Mouse (Mus musculus) embryonic facial prominence, embryonic 11.5 days (tissue): Measurements from ENCODE around the gene D930048N14Rik. TPM values are rescaled to one million over a fixed set of nuclear protein-coding genes. Genes with fewer than 3 reads are reported as not detected.

Experiments
- ATAC-seq: fragments of 200-750 bp; cut with Nextera tagmentation; replicated peaks from 2 replicates; pipeline ENCODE4 v1.8.0; 2017; ENCODE audit warnings: low read depth; ENCODE audit not compliant: insufficient number of reproducible peaks, low FRiP score, low TSS enrichment
- DNase-seq: peaks from one replicate; pipeline ENCODE4 v3.0.0-alpha.2; 2015; ENCODE audit warnings: low spot score
- H3K27ac ChIP-seq: fragments of 300-500 bp; sonication (generic); replicated peaks from 2 replicates; pipeline ENCODE4 v1.5.1; 2014; ENCODE audit warnings: mild to moderate bottlenecking, low read depth, low read length, control low read depth
- H3K27me3 ChIP-seq: fragments of 300-500 bp; sonication (generic); 2 replicates; pipeline ENCODE4 v1.6.1; 2014; ENCODE audit warnings: mild to moderate bottlenecking, low read length, moderate library complexity, mixed read lengths; ENCODE audit not compliant: control insufficient read depth, insufficient read depth
- H3K36me3 ChIP-seq: fragments of 300-500 bp; sonication (generic); replicated peaks from 2 replicates; pipeline ENCODE4 v1.6.1; 2014; ENCODE audit warnings: low read depth, mild to moderate bottlenecking, low read length, moderate library complexity, mixed read lengths; ENCODE audit not compliant: control insufficient read depth, insufficient read depth
- H3K4me1 ChIP-seq: fragments of 300-500 bp; sonication (generic); 2 replicates; pipeline ENCODE4 v1.6.1; 2014; ENCODE audit warnings: low read length, mixed read lengths; ENCODE audit not compliant: control insufficient read depth, insufficient read depth
- H3K4me2 ChIP-seq: fragments of 300-500 bp; sonication (generic); 2 replicates; pipeline ENCODE4 v1.6.1; 2014; ENCODE audit warnings: low read depth, mild to moderate bottlenecking, control low read depth, low read length, moderate library complexity
- H3K4me3 ChIP-seq: fragments of 300-500 bp; sonication (generic); 2 replicates; pipeline ENCODE4 v1.5.1; 2014; ENCODE audit warnings: low read depth, low read length, control low read depth
- H3K9ac ChIP-seq: fragments of 300-500 bp; sonication (generic); replicated peaks from 2 replicates; pipeline ENCODE4 v1.6.1; 2014; ENCODE audit warnings: mild to moderate bottlenecking, control low read depth, low read length
- H3K9me3 ChIP-seq: fragments of 300-500 bp; sonication (generic); replicated peaks from 2 replicates; pipeline ENCODE4 v1.6.1; 2016; ENCODE audit warnings: mild to moderate bottlenecking, low read length, inconsistent platforms, mixed read lengths; ENCODE audit not compliant: control insufficient read depth
- WGBS: fragments of 180-500 bp; shearing (Covaris S2); extraction: QIAGEN DNeasy Blood & Tissue Kit; methylation state at CpG from one replicate; pipeline ENCODE4 v1.1.7; 2014; 5-methylcytosine and 5-hydroxymethylcytosine counted together
- polyA plus RNA-seq: library from polyadenylated mRNA; unstranded; fragments of >200 nt; fragmentation: Nextera tagmentation; extraction: Ambion mirVana; gene quantifications from 2 replicates; pipeline ENCODE4 v1.2.1, GENCODE M21; 2014

The D930048N14Rik gene
- polyA plus RNA-seq, 1 experiment from 2014 or later, result 0.88 TPM

DNA sequence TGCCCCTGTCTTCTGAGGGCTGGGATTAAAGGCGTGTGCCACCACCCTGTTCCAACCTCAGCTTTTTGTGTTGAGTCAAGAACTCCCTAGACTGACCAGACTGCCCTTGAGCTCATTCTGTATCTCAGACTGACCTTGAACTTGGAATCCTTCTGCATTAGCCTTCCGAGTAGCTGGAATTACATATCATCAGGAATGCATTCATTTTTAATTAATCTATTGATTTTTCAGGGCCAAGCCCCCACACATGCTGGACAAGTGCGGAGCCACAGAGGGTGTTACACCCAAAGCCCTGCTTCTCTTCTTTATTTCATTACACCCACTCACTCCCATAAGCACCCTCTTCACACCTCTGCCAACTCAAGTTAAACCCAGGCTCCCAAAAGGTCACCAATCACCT lies 17.0 kb upstream of the D930048N14Rik start:
- ATAC-seq, result no peak

DNA sequence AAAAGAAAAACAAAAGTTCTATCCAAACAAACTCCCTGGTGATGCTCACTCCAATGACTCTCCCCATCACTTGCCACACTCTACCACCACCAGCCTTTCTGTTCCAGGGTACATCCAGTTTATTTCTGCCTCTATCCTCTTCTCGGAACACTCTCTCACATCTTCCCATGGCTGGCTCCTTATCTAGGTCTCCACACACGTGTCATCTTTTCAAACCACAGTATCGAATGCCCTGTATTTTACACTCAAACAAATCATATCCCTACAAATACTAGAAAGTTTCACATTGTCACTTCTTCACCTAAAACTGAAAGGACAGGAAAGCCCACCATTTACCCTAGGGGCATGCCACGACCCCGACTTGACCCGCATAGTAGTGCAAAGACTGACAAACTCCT lies 15.6 kb upstream of the D930048N14Rik start:
- Histone ChIP-seq H3K36me3 (no peaks in the 10 kb centered on the region), H3K9me3 (no peaks in the 10 kb centered on the region), H3K27ac (no peak overlapping the region), H3K9ac (peak overlapping the region; percentile 64), H3K4me3 (peak overlapping the region; percentile 73), H3K4me2 (peak overlapping the region; percentile 81), H3K27me3 (no peaks in the 10 kb centered on the region), H3K4me1 (no peaks in the 10 kb centered on the region)
- ATAC-seq (no peak), DNase-seq (no peak)
- 21% methylated on average over 6 of the region's 6 CpGs for WGBS

More for the DNA sequence above, 17.0 kb upstream of the D930048N14Rik start:
- WGBS, result 86% methylated on average over 3 of the region's 3 CpGs
- Histone ChIP-seq H3K9ac (no peak overlapping the region), H3K36me3 (no peaks in the 10 kb centered on the region), H3K9me3 (no peaks in the 10 kb centered on the region), H3K27me3 (no peaks in the 10 kb centered on the region), H3K4me3 (no peak overlapping the region), H3K27ac (no peak overlapping the region), H3K4me2 (no peak overlapping the region), H3K4me1 (no peaks in the 10 kb centered on the region)
- no peak for DNase-seq

DNA sequence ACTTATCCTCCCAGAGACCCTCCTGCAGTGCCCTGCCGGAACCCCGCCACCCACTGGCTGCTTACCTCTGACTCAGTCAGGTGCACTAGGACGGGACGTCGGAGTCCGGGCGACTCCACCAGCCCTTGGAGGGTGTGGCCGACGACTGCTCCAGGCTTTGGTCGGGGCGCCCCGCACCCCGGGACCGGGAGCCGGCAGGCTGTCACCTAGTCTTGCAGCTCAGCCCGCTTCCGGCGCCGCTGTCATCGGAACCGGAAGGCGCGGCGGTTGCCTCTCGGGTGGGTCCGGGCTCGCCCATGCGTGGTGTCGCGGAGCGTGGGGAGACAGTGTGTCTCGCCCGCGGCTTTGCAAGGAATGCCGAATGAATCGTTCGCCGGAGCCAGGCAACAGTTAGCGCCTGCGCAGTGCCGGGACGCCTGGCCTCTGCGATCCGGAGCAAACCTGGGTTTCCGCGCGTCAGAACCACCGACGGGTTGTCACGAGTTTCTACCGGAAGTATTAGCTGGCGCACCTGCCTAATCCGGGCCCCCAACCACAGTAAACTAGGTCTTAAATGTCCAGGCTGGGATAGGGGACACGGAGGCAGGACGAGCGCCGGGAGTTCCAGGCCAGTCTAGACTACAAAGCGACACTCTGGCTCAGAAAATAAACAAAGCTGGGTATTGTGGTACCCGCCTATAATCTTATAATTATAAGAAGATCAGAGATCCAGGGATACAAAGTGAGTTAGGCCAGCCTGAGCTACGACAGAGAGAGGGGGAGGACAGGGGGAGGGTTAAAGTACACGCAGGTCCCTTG lies 15.0 kb upstream of the D930048N14Rik start, which contains the start of gene Rmnd5b:
Rmnd5b (minus strand) TSS at position 372 of the 798 bp plus-strand sequence.
- ATAC-seq (peak; percentile 68), DNase-seq (peak; percentile 88)
- peak within 1 kb of the TSS; percentile 64 for H3K9ac ChIP-seq
- H3K4me2 ChIP-seq, result peak within 1 kb of the TSS; percentile 81
- H3K27me3 ChIP-seq, result no peaks in the 10 kb centered on the region
- H3K9me3 ChIP-seq, result no peaks in the 10 kb centered on the region
- peak within 1 kb of the TSS; percentile 58; the same call in 1 of the 2 replicates for H3K27ac ChIP-seq
- WGBS, result under 1% methylated on average over 61 of the region's 61 CpGs
- H3K4me1 ChIP-seq, result no peaks in the 10 kb centered on the region
- peak within 1 kb of the TSS; percentile 73 for H3K4me3 ChIP-seq
- H3K36me3 ChIP-seq, result no peaks in the 10 kb centered on the region

DNA sequence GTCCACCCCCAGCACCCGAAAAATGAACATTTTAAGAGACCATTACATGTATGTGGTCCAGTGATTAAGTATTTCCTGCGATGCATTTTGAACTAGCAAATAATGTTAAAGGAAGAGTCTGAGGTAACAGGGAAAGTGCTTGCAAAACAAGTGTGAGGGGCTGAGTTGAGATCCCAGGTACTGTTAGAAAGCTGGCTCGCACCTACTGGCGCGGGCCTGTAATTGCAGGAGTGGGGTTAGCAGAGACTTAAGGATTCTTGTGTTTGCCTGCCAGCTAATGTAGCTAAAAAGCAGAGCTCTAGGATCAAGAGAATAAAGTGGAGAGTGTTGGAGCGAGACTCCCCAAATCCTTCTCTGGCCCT lies 14.4 kb upstream of the D930048N14Rik start:
- Histone ChIP-seq H3K27ac (peak overlapping the region; percentile 58; the same call in 1 of the 2 replicates), H3K4me1 (no peaks in the 10 kb centered on the region), H3K9me3 (no peaks in the 10 kb centered on the region), H3K36me3 (no peaks in the 10 kb centered on the region), H3K9ac (peak overlapping the region; percentile 64), H3K4me2 (peak overlapping the region; percentile 81), H3K4me3 (peak overlapping the region; percentile 73), H3K27me3 (no peaks in the 10 kb centered on the region)
- no peak for ATAC-seq
- 6% methylated on average over 6 of the region's 6 CpGs for WGBS
- peak; percentile 85 for DNase-seq

DNA sequence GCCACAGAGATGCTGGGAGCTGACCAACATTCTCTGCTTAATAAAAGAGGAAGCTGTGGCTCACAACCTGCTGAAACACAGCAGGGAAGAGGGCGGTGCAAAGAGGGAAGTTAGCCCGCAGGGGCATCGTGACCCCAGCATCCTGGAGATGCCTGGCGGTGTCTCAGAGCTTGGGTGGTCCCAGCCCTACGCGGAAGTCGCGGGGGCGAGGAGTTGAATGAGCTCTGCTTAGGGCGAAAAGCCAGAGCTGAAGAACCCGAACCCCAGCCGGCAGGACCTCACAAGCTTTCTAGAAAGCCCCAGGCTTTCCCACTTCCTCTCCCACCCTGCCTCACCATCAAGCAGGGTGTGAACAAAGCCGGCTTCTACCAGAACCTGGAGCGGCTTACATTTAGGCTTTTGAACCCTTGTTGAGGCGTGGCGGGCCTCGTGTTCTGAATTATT lies 12.8 kb upstream of the D930048N14Rik start:
- peak overlapping the region; percentile 16; the same call in 1 of the 2 replicates for H3K4me3 ChIP-seq
- H3K9me3 ChIP-seq, result no peaks in the 10 kb centered on the region
- H3K4me2 ChIP-seq, result peak overlapping the region; percentile 28
- peak overlapping the region; percentile 36 for H3K9ac ChIP-seq
- H3K27ac ChIP-seq, result no peak overlapping the region
- DNase-seq, result peak; percentile 76
- no peak for ATAC-seq
- H3K27me3 ChIP-seq, result no peaks in the 10 kb centered on the region
- H3K36me3 ChIP-seq, result no peaks in the 10 kb centered on the region
- 3% methylated on average over 17 of the region's 17 CpGs for WGBS
- H3K4me1 ChIP-seq, result no peaks in the 10 kb centered on the region

DNA sequence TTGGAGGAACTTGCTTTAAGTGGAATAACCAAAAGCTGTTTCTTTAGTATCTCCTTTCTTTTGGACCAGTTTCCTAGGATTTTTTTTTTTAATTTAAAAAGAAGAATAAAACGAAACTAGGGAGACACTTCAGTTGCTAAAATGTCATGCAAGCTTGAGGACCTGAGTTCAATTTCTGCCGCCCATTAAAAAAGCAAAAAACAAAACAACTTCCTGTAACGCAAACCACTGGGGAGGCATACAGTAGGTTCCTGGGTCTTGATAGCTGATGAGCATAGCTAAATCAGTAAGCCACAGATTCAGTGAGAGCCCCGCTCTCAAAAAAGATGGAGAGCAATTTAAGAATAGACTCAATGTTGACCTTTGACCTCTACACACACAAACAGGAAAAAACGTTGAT lies 12.3 kb upstream of the D930048N14Rik start:
- no peak overlapping the region for H3K4me3 ChIP-seq
- no peaks in the 10 kb centered on the region for H3K4me1 ChIP-seq
- WGBS, result 57% methylated on average over 5 of the region's 5 CpGs
- ATAC-seq (no peak), DNase-seq (no peak)
- H3K27ac ChIP-seq, result no peak overlapping the region
- H3K9ac ChIP-seq, result peak overlapping the region; percentile 36
- no peaks in the 10 kb centered on the region for H3K36me3 ChIP-seq
- no peaks in the 10 kb centered on the region for H3K9me3 ChIP-seq
- no peaks in the 10 kb centered on the region for H3K27me3 ChIP-seq
- no peak overlapping the region for H3K4me2 ChIP-seq

DNA sequence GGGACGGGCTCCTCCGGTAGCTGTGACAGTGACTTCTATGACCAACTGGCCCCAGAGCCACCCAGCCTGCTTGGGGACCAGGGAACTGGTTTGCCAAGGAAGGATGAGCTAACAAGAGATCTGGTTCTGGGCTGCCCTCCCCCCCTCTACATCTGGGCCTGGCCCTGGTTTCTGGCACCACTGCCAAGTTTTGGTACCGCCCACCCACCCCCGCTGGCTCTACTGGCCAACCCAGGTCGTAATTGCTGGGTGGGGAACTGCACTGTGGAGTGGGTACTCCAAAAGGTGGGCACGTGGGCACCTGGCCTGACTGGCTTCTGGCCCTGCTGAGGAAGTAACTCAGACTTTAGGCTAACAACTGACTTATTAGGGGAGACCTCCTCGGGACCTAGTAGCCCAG lies 10.0 kb upstream of the D930048N14Rik start:
- Histone ChIP-seq H3K27me3 (no peaks in the 10 kb centered on the region), H3K27ac (no peak overlapping the region), H3K4me2 (no peak overlapping the region), H3K4me3 (no peak overlapping the region), H3K4me1 (no peaks in the 10 kb centered on the region), H3K9me3 (no peaks in the 10 kb centered on the region), H3K36me3 (no peaks in the 10 kb centered on the region), H3K9ac (no peak overlapping the region)
- ATAC-seq, result no peak
- WGBS, result 81% methylated on average over 7 of the region's 7 CpGs
- no peak for DNase-seq

DNA sequence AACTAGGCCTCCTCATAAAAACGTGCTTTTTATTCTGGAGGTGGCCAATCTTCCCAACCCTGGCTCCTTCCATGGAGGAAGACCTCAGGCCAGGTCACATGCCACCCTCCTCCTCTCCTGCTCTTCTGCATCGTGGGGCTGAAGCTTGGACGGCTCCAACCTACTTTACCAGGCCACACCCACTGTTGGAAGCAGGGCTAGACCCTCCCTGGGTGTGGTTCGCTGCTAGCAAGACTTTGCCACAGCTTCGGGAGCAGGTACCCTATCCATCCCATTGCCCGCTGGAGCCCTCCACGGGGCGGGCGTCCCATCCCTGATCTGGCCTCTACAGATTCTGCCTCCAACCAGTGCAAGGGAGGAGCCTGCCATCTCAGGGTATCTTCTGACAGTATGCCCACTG lies 7.6 kb upstream of the D930048N14Rik start:
- no peak for ATAC-seq
- Histone ChIP-seq H3K36me3 (no peaks in the 10 kb centered on the region), H3K9me3 (no peaks in the 10 kb centered on the region), H3K27ac (no peak overlapping the region), H3K9ac (no peak overlapping the region), H3K27me3 (no peaks in the 10 kb centered on the region), H3K4me2 (no peak overlapping the region), H3K4me1 (no peaks in the 10 kb centered on the region), H3K4me3 (no peak overlapping the region)
- WGBS, result 77% methylated on average over 9 of the region's 9 CpGs
- DNase-seq, result no peak
